8 mouse cellular contexts compared by ENCODE assay signal in genomic region chr10:120666985-120667677, GRCm38 (mm10).
DNase-seq lines count a peak whose midpoint lies in the region; ATAC-seq lines count a peak whose summit lies in the region.

No protein-coding gene starts in this region.

- no peaks in the 10 kb centered on the region for H3K4me1 ChIP-seq in midbrain, embryonic 10.5 days
- no peaks in the 10 kb centered on the region for H3K4me1 ChIP-seq in midbrain, embryonic 13.5 days (replicated peaks)
- peaks cover 3% of the 10 kb centered on the region; the same call in 1 of the 2 replicates for H3K4me1 ChIP-seq in heart, embryonic 10.5 days
- no peaks in the 10 kb centered on the region for H3K4me1 ChIP-seq in neural tube, embryonic 11.5 days (ENCODE audit: control insufficient read depth, insufficient read depth, low read length)

- H3K27me3 ChIP-seq in midbrain, embryonic 10.5 days (ENCODE audit: low read depth, poor library complexity, severe bottlenecking), result no peaks in the 10 kb centered on the region
- H3K27me3 ChIP-seq in midbrain, embryonic 13.5 days, result no peaks in the 10 kb centered on the region
- no peaks in the 10 kb centered on the region for H3K27me3 ChIP-seq in heart, embryonic 10.5 days (ENCODE audit: insufficient read depth, poor library complexity, severe bottlenecking)
- H3K27me3 ChIP-seq in neural tube, embryonic 11.5 days (ENCODE audit: control insufficient read depth, insufficient read depth, low read length), result no peaks in the 10 kb centered on the region

- no peak overlapping the region for H3K4me2 ChIP-seq in midbrain, embryonic 13.5 days (replicated peaks)
- no peak overlapping the region for H3K4me2 ChIP-seq in neural tube, embryonic 11.5 days (ENCODE audit: low read depth)

- no peak for ATAC-seq in midbrain, embryonic 13.5 days
- no peak for ATAC-seq in neural tube, embryonic 11.5 days (ENCODE audit: insufficient read depth, low FRiP score, low TSS enrichment)
- ATAC-seq in activated CD4-positive, CD25-positive, alpha-beta regulatory T cell, adult 4 months, result no peak

- no peaks in the 10 kb centered on the region for H3K9me3 ChIP-seq in midbrain, embryonic 10.5 days (replicated peaks)
- H3K9me3 ChIP-seq in midbrain, embryonic 13.5 days, result no peaks in the 10 kb centered on the region
- no peaks in the 10 kb centered on the region for H3K9me3 ChIP-seq in heart, embryonic 10.5 days
- no peaks in the 10 kb centered on the region for H3K9me3 ChIP-seq in neural tube, embryonic 11.5 days (ENCODE audit: control insufficient read depth, low read length)

- peak; percentile 65 for DNase-seq in midbrain, embryonic 10.5 days (ENCODE audit: low spot score)
- DNase-seq in adrenal gland, adult (ENCODE audit: inconsistent age in 2 of 2, low spot score in 1 of 2), result peak; percentile 75 to 90
- DNase-seq in embryo, embryonic 11.5 days (ENCODE audit: low read depth, low spot score), result peak; percentile 52
- peak; percentile 85 for DNase-seq in heart, embryonic 10.5 days (ENCODE audit: low spot score)
- peak; percentile 14 for DNase-seq in layer of hippocampus, adult 9-11 months
- peak; percentile 68 for DNase-seq in neural tube, embryonic 11.5 days (ENCODE audit: low spot score)

- no peaks in the 10 kb centered on the region for H3K36me3 ChIP-seq in midbrain, embryonic 10.5 days
- H3K36me3 ChIP-seq in midbrain, embryonic 13.5 days, result no peaks in the 10 kb centered on the region
- H3K36me3 ChIP-seq in heart, embryonic 10.5 days, result no peaks in the 10 kb centered on the region
- H3K36me3 ChIP-seq in neural tube, embryonic 11.5 days (ENCODE audit: control insufficient read depth, insufficient read depth, low read length), result no peaks in the 10 kb centered on the region

- no peak overlapping the region for H3K27ac ChIP-seq in midbrain, embryonic 10.5 days (replicated peaks)
- no peak overlapping the region for H3K27ac ChIP-seq in midbrain, embryonic 13.5 days
- no peak overlapping the region for H3K27ac ChIP-seq in heart, embryonic 10.5 days
- no peak overlapping the region for H3K27ac ChIP-seq in neural tube, embryonic 11.5 days (ENCODE audit: low read depth, low read length)

- WGBS in midbrain, embryonic 10.5 days, result 65% methylated on average over 12 of the region's 12 CpGs
- WGBS in midbrain, embryonic 13.5 days, result 58% methylated on average over 12 of the region's 12 CpGs
- WGBS in heart, embryonic 10.5 days, result 61% methylated on average over 12 of the region's 12 CpGs
- WGBS in neural tube, embryonic 11.5 days, result 64% methylated on average over 12 of the region's 12 CpGs

- H3K9ac ChIP-seq in midbrain, embryonic 13.5 days (replicated peaks), result no peak overlapping the region
- no peak overlapping the region for H3K9ac ChIP-seq in neural tube, embryonic 11.5 days (ENCODE audit: low read length)

- no peak overlapping the region for H3K4me3 ChIP-seq in midbrain, embryonic 10.5 days
- H3K4me3 ChIP-seq in midbrain, embryonic 13.5 days (replicated peaks), result no peak overlapping the region
- H3K4me3 ChIP-seq in heart, embryonic 10.5 days, result no peak overlapping the region
- H3K4me3 ChIP-seq in neural tube, embryonic 11.5 days (ENCODE audit: low read depth, low read length), result no peak overlapping the region

Comparison
In these comparisons a context has a peak if more than half of its experiments do, and no peak if none do; other contexts are left out.
1. DNase-seq: peak in every context shown above with its lines; median percentile 85 in heart, embryonic 10.5 days; 82 in adrenal gland, adult; 68 in neural tube, embryonic 11.5 days; 65 in midbrain, embryonic 10.5 days; 52 in embryo, embryonic 11.5 days; 14 in layer of hippocampus, adult 9-11 months.